Mouse (Mus musculus) thymus, adult 2 months (tissue): Measurements from ENCODE around the gene Arhgap22. TPM values are rescaled to one million over a fixed set of nuclear protein-coding genes. Genes with fewer than 3 reads are reported as not detected.

Experiments used
- DNase-seq: peaks from one replicate; pipeline ENCODE4 v3.0.0; 2021
- H3K27ac ChIP-seq: fragments of 200-500 bp; 2 replicates; pipeline ENCODE4 v1.5.1; 2012; ENCODE audit warnings: low read length, control low read depth; ENCODE audit not compliant: control insufficient read depth, insufficient read depth
- H3K27me3 ChIP-seq: fragments of 200-500 bp; 2 replicates; pipeline ENCODE4 v1.6.1; 2012; ENCODE audit warnings: mild to moderate bottlenecking, low read length, moderate library complexity, mixed read lengths; ENCODE audit not compliant: control insufficient read depth, insufficient read depth
- H3K36me3 ChIP-seq: fragments of 200-500 bp; 2 replicates; pipeline ENCODE4 v1.6.1; 2012; ENCODE audit warnings: mild to moderate bottlenecking, low read length, moderate library complexity; ENCODE audit not compliant: control insufficient read depth, insufficient read depth
- H3K4me1 ChIP-seq: fragments of 200-500 bp; replicated peaks from 2 replicates; pipeline ENCODE4 v1.6.1; 2012; ENCODE audit warnings: low read length; ENCODE audit not compliant: control insufficient read depth, insufficient read depth
- H3K4me3 ChIP-seq: fragments of 200-500 bp; 2 replicates; pipeline ENCODE4 v1.5.1; 2012; ENCODE audit warnings: mild to moderate bottlenecking, low read length, control low read depth, moderate library complexity; ENCODE audit not compliant: control insufficient read depth, insufficient read depth
- CTCF ChIP-seq: fragments of 200-500 bp; IDR thresholded peaks from 2 replicates; pipeline ENCODE4 v1.5.1; 2012; ENCODE audit warnings: mild to moderate bottlenecking, control low read depth, low read length, moderate library complexity, borderline replicate concordance; ENCODE audit not compliant: control insufficient read depth, poor library complexity, insufficient read depth; ENCODE audit errors: extremely low read depth
- POLR2A ChIP-seq: fragments of 200-500 bp; IDR thresholded peaks from 2 replicates; pipeline ENCODE4 v1.6.1; 2012; ENCODE audit warnings: mild to moderate bottlenecking, low read length, control low read depth, moderate library complexity; ENCODE audit not compliant: control insufficient read depth, poor library complexity, insufficient read depth; ENCODE audit errors: extremely low read depth
- WGBS: fragments of 180-500 bp; shearing (Covaris S2); methylation state at CpG from one replicate; pipeline ENCODE4 v1.1.7; 2018; 5-methylcytosine and 5-hydroxymethylcytosine counted together
- polyA plus RNA-seq: library from polyadenylated mRNA; depleted of rRNA; stranded (reverse); fragments of >200 nt; gene quantifications from 2 replicates; pipeline ENCODE4 v1.2.3, GENCODE M21; 2012; rRNA removed

Gene Arhgap22
- polyA plus RNA-seq, result 12.8 and 16.2 TPM in 2 replicates

DNA sequence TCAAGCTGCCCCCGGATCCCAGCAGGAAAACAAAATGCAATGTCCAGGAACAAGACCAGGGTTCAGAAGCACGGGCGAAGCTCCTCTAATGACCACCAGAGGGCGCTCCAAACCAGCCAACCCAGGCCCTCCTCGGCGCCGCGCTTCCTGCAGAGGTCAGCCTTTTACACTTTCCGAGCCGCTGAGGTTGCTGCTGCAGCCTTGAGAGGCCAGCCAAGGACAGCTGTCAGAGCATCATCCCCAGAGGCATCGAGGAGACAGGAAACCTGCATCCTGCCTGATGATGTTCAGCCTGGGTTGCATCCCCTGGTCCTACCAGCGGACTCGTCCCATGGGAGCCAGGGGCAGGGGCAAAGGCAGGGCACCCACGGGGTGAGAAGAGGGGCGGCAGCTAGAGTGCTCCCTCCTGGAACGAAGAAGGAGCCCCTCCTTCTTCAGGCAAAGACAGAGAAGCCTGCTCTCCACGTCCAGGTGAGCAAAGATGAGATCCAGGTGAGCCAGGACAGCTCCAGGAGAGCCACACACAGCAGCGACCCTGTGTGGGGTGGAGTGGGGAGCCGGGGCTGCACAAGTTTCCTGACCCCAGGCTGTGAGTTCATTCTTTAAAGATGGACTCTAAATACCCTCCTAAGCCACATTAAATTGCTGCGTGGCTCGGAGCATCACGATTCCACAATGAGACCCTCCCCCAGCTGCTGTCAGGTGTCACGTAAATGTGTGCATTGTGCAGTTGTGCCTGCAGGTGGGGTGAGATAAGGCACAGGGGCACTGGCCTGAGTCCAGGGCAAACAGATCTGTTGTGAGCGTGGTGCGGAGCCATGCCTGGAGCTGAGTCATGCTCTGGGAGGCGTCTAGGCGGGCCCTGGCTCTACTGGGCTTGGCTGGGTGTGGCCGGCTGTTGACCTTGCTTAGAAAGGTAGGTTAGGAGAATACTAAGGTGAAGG, at the start of gene Arhgap22:
TSS of gene Arhgap22 (plus strand) at position 204 of the 944 bp plus-strand sequence.
- Histone ChIP-seq H3K36me3 (no peaks in the 10 kb centered on the region), H3K4me3 (no peak within 1 kb of the TSS), H3K4me1 (no peaks in the 10 kb centered on the region), H3K27ac (no peak within 1 kb of the TSS), H3K27me3 (no peaks in the 10 kb centered on the region)
- WGBS, result 7% methylated on average over 28 of the region's 28 CpGs
- peak; percentile 67 for DNase-seq
- peak; percentile 92 for TF ChIP-seq CTCF
- TF ChIP-seq POLR2A, result no peak

- no peak for DNase-seq
- no peaks in the 10 kb centered on the region for H3K27me3 ChIP-seq
- WGBS, result 34% methylated on average over 4 of the region's 4 CpGs
- H3K4me3 ChIP-seq, result no peak overlapping the region
- no peaks in the 10 kb centered on the region for H3K36me3 ChIP-seq
- no peak overlapping the region for H3K27ac ChIP-seq
- H3K4me1 ChIP-seq, result no peaks in the 10 kb centered on the region
- TF ChIP-seq POLR2A (no peak), CTCF (no peak)
Measured at GRCm38 (mm10) chr14:33168750-33169149, 45.1 kb upstream of the Arhgap22 start.

DNA sequence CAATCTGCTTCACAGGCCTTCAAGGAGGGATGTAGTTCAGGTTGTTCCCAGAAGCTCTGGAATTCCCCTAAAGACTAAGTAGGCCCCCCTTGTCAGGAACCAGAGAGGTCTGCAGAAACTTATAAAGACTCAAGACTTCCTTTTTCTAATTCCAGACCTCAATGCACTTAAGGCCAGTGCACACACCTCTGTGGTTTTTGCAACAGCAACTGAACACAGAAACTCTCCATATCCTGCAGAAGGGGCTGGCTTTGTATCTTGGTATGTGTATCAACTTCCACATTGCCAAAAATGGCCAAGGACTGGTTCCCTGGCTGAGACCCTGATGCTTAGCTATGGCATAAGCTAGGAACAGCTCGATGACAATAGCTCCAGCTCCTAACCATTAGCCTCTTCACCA, 41.9 kb upstream of the Arhgap22 start:
- Histone ChIP-seq H3K27ac (no peak overlapping the region), H3K4me3 (no peak overlapping the region), H3K27me3 (no peaks in the 10 kb centered on the region), H3K4me1 (no peaks in the 10 kb centered on the region), H3K36me3 (no peaks in the 10 kb centered on the region)
- no peak for TF ChIP-seq CTCF
- DNase-seq, result no peak
- WGBS, result 9% methylated on average over 1 of the region's 1 CpGs

DNA sequence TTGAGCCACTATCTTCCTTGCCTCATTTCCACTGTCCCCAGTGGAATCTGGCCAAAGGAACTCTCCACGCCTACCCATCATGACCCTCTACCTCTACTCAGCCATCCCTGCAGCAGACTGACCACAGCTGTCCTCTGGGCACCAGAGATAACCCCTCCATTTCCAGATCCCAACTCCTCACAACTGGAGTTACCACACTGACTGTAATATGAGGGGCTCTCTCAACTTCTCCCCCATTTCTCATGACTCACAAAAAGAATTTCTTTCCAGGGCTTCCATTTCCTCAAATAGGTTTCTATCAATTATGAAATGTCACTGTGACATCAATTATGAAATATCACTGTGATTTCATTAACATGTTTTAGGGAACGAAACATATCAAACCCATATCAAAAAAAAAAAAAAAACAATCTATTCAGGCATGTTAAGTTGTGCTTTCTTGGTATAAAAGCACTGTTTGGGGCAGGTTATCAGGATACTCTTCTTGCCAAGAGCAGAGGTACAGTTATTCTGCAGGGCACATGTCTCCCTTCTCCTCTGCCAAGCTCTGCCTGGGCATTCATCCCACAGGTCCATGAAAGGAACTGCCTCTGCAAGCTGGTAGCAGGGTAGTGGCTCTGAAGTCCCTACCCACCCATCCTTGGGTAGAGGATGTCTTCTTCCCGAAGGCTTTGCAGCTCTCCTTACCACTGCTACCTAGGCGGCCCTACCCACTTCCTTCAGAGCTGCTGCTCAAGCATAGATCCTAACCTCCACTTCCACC, 38.6 kb upstream of the Arhgap22 start:
- no peaks in the 10 kb centered on the region for H3K36me3 ChIP-seq
- TF ChIP-seq CTCF (no peak), POLR2A (no peak)
- no peak for DNase-seq
- no peak overlapping the region for H3K27ac ChIP-seq
- H3K27me3 ChIP-seq, result no peaks in the 10 kb centered on the region
- no peak overlapping the region for H3K4me3 ChIP-seq
- 84% methylated on average over 4 of the region's 4 CpGs for WGBS
- no peaks in the 10 kb centered on the region for H3K4me1 ChIP-seq

DNA sequence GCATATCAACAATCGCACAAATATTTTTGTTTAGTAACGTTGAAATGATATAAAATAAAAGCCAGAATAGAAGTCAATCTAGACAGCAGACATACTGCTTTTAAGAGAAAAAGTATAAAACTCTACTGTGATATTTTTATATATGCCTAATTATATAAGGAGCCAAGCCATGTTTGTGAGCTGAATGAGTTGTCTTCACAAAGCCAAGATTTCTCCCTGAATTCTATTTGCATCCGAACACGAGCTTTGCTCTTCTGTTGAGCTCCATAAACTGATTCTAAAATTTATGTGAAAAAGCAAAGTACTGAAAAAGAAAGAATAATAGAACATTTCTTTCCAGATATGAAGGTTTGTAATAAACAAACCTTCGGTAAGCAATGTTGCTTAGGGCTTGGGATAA, 33.7 kb upstream of the Arhgap22 start:
- no peak for TF ChIP-seq CTCF
- TF ChIP-seq POLR2A, result no peak
- no peak overlapping the region for H3K27ac ChIP-seq
- no peaks in the 10 kb centered on the region for H3K36me3 ChIP-seq
- H3K27me3 ChIP-seq, result no peaks in the 10 kb centered on the region
- DNase-seq, result no peak
- H3K4me1 ChIP-seq, result 0 out of 2 replicates have a peak, but pooled peaks cover 2% of the 10 kb centered on the region
- WGBS, result 66% methylated on average over 5 of the region's 5 CpGs
- H3K4me3 ChIP-seq, result no peak overlapping the region

DNA sequence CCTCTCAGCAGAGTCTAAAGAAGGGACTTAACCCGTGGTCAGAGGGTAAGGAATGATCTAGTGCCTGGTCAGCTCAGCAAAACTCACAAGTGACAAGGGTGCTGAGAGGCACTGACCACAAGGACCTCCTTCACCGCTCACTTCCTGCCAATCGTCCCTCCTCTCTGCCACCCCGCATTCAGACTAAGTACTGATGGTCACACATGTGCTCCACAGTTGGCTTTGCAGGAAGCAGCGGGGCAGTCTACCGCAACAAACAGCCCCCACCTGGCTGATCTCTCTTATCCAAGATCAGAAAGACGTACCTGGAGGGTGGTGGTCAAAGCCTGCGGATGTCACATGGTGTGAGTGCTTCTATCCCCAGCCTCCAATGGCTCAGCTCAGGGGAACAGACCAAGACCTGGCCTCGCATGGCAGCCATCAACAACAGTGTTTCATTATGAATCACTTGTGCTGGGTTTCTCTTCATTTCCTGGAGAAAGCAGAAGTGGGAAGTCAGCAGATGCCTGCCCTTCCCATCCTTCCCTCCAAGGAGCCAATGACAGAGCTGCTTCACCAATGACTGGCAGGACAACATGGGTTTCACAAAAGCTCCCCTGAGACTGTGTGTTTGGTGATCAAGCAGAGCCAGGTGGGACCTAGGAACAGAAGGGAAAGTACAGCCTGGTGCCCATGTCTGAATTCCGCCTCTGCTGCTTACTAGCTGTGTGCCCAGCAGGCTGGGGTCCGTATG, 28.6 kb upstream of the Arhgap22 start, which contains the start of gene Wdfy4:
TSS of gene Wdfy4 (minus strand) at position 441 of the 733 bp plus-strand sequence.
- no peaks in the 10 kb centered on the region for H3K27me3 ChIP-seq
- H3K4me3 ChIP-seq, result peak within 1 kb of the TSS; percentile 15
- WGBS, result 15% methylated on average over 11 of the region's 11 CpGs
- H3K27ac ChIP-seq, result 0 out of 2 replicates have a peak within 1 kb of the TSS, but pooled peaks have one; percentile 33
- H3K36me3 ChIP-seq, result no peaks in the 10 kb centered on the region
- peaks cover 4% of the 10 kb centered on the region; the same call in 1 of the 2 replicates for H3K4me1 ChIP-seq
- TF ChIP-seq CTCF (no peak), POLR2A (no peak)
- DNase-seq, result no peak
